Mouse (Mus musculus) thymus, adult 2 months (tissue): ENCODE measurements around the gene Ptprd. TPM values are rescaled to one million over a fixed set of nuclear protein-coding genes. Genes with fewer than 3 reads are reported as not detected.

ENCODE experiments used
- DNase-seq: peaks from one replicate; pipeline ENCODE4 v3.0.0; 2021
- H3K27ac ChIP-seq: fragments of 200-500 bp; 2 replicates; pipeline ENCODE4 v1.5.1; 2012; ENCODE audit warnings: low read length, control low read depth; ENCODE audit not compliant: control insufficient read depth, insufficient read depth
- H3K27me3 ChIP-seq: fragments of 200-500 bp; 2 replicates; pipeline ENCODE4 v1.6.1; 2012; ENCODE audit warnings: mild to moderate bottlenecking, low read length, moderate library complexity, mixed read lengths; ENCODE audit not compliant: control insufficient read depth, insufficient read depth
- H3K36me3 ChIP-seq: fragments of 200-500 bp; 2 replicates; pipeline ENCODE4 v1.6.1; 2012; ENCODE audit warnings: mild to moderate bottlenecking, low read length, moderate library complexity; ENCODE audit not compliant: control insufficient read depth, insufficient read depth
- H3K4me1 ChIP-seq: fragments of 200-500 bp; replicated peaks from 2 replicates; pipeline ENCODE4 v1.6.1; 2012; ENCODE audit warnings: low read length; ENCODE audit not compliant: control insufficient read depth, insufficient read depth
- H3K4me3 ChIP-seq: fragments of 200-500 bp; 2 replicates; pipeline ENCODE4 v1.5.1; 2012; ENCODE audit warnings: mild to moderate bottlenecking, low read length, control low read depth, moderate library complexity; ENCODE audit not compliant: control insufficient read depth, insufficient read depth
- CTCF ChIP-seq: fragments of 200-500 bp; IDR thresholded peaks from 2 replicates; pipeline ENCODE4 v1.5.1; 2012; ENCODE audit warnings: mild to moderate bottlenecking, control low read depth, low read length, moderate library complexity, borderline replicate concordance; ENCODE audit not compliant: control insufficient read depth, poor library complexity, insufficient read depth; ENCODE audit errors: extremely low read depth
- POLR2A ChIP-seq: fragments of 200-500 bp; IDR thresholded peaks from 2 replicates; pipeline ENCODE4 v1.6.1; 2012; ENCODE audit warnings: mild to moderate bottlenecking, low read length, control low read depth, moderate library complexity; ENCODE audit not compliant: control insufficient read depth, poor library complexity, insufficient read depth; ENCODE audit errors: extremely low read depth
- WGBS: fragments of 180-500 bp; shearing (Covaris S2); methylation state at CpG from one replicate; pipeline ENCODE4 v1.1.7; 2018; 5-methylcytosine and 5-hydroxymethylcytosine counted together
- polyA plus RNA-seq: library from polyadenylated mRNA; depleted of rRNA; stranded (reverse); fragments of >200 nt; gene quantifications from 2 replicates; pipeline ENCODE4 v1.2.3, GENCODE M21; 2012

Ptprd gene
- polyA plus RNA-seq, 1 experiment = 1.0 TPM

DNA sequence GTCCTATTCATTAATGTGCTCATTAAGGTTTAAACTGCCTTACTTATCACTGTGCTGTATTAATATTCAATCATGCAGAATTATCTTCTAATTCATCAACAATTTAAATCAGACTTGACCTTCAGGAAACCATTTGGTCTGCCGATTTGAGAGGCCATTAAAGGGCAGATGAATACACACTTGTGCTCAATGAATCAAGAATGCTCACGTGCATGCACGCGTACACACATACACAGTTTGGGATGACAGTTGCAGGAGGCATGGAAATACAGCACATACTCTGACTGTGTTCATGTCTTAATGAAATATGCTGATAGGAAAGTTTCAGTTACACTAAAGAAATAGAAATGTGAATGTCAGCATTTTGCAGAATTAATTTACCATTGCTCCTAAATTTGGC lies 2066.8 kb downstream of the Ptprd start:
- no peaks in the 10 kb centered on the region for H3K27me3 ChIP-seq
- H3K27ac ChIP-seq = no peak overlapping the region
- H3K36me3 ChIP-seq = no peaks in the 10 kb centered on the region
- WGBS = 96% methylated on average over 4 of the region's 4 CpGs
- DNase-seq = no peak
- H3K4me1 ChIP-seq = no peaks in the 10 kb centered on the region
- TF ChIP-seq POLR2A = no peak
- TF ChIP-seq CTCF = no peak
- H3K4me3 ChIP-seq = no peak overlapping the region

DNA sequence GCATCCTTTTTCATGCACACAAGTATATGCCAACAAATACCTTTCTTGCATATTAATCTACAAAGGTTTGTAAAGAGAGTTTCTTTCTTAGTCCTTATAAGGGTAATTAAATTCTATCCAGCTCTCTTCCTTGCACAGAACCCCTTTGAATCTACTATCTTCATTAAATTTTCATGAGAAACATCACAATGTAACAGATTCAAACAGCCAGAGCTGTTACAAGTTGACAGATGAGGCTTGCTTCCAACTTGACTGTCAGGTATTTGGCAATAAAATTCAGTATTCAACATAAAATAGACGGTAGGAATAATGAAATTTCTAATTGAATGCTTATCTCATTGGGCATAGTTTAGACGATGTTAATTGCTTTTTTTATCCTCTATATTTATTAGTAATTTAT lies 2067.4 kb downstream of the Ptprd start:
- no peak for DNase-seq
- Histone ChIP-seq H3K4me1 (no peaks in the 10 kb centered on the region), H3K27me3 (no peaks in the 10 kb centered on the region), H3K27ac (no peak overlapping the region), H3K4me3 (no peak overlapping the region), H3K36me3 (no peaks in the 10 kb centered on the region)
- TF ChIP-seq CTCF = no peak
- TF ChIP-seq POLR2A = no peak
- WGBS = 88% methylated on average over 2 of the region's 2 CpGs

DNA sequence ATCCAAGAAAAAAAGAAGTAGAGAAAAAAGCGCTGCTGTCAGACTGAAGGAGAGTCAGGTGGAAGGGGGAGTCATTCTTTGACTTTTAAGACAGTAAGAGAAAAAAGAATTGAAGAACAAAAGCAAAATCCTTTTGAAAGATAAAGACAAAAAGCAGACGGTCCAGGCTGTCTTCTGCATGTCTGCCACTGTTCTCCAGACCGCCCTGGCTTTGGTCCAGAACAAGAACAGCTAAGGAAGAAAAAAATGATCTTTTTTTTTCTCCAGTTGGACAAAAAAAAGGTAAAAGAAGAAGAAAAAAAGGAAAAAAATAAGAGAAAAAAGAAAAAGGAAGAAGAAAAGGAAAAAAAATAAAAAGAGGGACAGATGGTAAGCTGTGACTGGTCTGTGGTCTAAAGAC lies 2073.9 kb downstream of the Ptprd start:
- DNase-seq = no peak
- Histone ChIP-seq H3K36me3 (no peaks in the 10 kb centered on the region), H3K4me3 (no peak overlapping the region), H3K27me3 (no peaks in the 10 kb centered on the region), H3K27ac (no peak overlapping the region), H3K4me1 (no peaks in the 10 kb centered on the region)
- WGBS = 91% methylated on average over 3 of the region's 3 CpGs
- no peak for TF ChIP-seq POLR2A
- TF ChIP-seq CTCF = no peak

DNA sequence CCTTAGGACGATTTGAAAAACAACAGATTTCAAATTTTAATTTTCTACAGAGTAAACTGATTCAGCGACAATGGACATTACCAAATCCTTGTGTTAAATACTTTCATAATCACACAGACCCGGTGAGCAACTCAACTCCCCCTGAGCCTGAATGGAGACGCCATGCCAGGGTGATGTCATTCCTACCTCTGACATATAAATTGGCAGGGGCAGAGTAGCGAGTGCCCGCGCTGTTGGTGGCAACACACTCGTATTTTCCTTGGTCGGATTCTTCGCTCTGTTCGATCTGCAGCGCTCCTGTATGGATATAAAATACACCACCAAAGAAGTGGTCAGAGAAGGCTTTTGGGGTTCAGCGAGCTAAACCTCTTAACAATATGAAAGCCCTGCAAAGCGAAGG lies 2075.1 kb downstream of the Ptprd start:
- H3K27me3 ChIP-seq = no peaks in the 10 kb centered on the region
- no peak overlapping the region for H3K4me3 ChIP-seq
- no peaks in the 10 kb centered on the region for H3K4me1 ChIP-seq
- no peak overlapping the region for H3K27ac ChIP-seq
- TF ChIP-seq POLR2A (no peak), CTCF (no peak)
- no peak for DNase-seq
- H3K36me3 ChIP-seq = no peaks in the 10 kb centered on the region
- WGBS = 94% methylated on average over 14 of the region's 14 CpGs

DNA sequence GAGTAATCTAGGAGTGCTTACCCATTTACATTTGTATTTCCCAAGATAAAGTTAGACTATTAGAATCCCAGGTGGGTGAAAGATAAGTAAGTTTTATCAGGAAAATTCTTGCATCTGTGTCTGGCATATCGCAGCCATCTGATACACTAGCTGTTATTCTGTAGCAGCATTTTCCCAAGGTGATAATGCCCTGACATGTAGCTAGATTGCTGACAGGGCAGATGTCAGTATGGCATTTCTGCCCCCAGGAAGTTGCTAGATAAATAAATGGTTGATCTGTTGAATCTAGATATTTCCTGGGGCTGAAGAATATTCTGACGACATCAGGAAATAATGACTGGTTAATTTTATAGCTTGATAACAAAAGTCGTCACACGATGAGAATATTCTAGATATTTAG lies 2119.9 kb downstream of the Ptprd start:
- no peak for TF ChIP-seq CTCF
- no peak for TF ChIP-seq POLR2A
- H3K27me3 ChIP-seq = no peaks in the 10 kb centered on the region
- WGBS = 96% methylated on average over 4 of the region's 4 CpGs
- H3K36me3 ChIP-seq = no peaks in the 10 kb centered on the region
- H3K4me1 ChIP-seq = no peaks in the 10 kb centered on the region
- H3K4me3 ChIP-seq = no peak overlapping the region
- DNase-seq = no peak
- H3K27ac ChIP-seq = no peak overlapping the region

DNA sequence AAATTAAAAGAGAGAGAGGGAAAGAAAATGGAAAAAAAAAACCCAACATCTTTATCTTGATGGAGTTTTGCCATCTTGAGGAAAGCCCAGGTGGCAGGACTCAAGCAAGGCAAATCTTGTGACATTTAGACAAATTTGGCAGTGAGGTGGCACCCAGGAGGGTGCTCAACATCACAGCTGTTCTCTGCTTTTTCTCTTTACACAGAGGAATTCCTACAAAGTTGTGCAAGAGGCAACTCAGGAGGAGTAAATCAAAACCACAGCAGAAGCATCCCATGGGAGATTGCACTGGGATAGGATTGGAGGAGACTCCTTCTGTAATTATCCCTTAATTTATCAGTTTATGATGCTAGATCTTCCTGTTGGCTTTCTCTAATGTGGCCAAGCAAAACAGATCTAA lies 2121.9 kb downstream of the Ptprd start:
- TF ChIP-seq CTCF (no peak), POLR2A (no peak)
- no peaks in the 10 kb centered on the region for H3K27me3 ChIP-seq
- no peak overlapping the region for H3K27ac ChIP-seq
- no peaks in the 10 kb centered on the region for H3K36me3 ChIP-seq
- no peak overlapping the region for H3K4me3 ChIP-seq
- H3K4me1 ChIP-seq = no peaks in the 10 kb centered on the region
- no peak for DNase-seq

DNA sequence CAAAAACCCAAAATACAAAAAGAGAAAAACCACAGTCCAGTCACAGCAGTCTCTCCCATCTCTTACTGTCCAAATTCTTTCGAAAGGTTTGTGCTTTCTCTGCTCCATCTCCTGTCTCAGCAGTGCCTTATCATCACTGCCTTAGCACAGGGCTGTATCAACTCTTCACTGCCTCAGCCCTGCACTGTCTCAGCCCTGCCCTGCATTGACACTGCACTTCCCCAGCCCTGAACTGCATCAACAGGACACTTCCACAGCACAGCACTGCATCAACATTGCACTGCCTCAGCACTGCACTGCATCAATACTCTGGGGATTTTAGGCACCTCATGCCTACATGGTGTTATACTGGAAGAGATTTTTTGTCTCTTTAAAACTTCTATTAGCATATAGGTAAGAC lies 2135.7 kb downstream of the Ptprd start:
- Histone ChIP-seq H3K4me1 (no peaks in the 10 kb centered on the region), H3K27me3 (no peaks in the 10 kb centered on the region), H3K4me3 (no peak overlapping the region), H3K27ac (no peak overlapping the region), H3K36me3 (no peaks in the 10 kb centered on the region)
- WGBS = 89% methylated on average over 1 of the region's 1 CpGs
- TF ChIP-seq CTCF (no peak), POLR2A (no peak)
- DNase-seq = no peak

DNA sequence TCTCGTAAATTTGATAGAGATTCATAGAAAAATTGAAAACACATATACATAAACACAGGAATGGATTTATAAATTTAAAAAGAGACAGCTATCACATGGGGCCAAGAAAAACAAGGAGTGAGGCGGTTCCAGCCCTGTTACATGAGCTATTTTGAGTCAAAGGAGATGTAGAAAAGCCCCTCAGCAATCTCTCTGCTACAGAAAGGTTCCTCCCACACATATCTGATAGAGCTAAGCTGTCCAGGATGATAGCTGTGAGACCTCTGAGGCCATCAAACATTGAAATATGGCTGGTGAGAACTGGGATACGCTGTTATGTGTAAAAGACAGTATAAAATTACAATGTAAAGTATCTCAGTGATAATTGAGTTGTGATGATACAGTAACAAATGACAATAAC lies 2138.5 kb downstream of the Ptprd start:
- 73% methylated on average over 3 of the region's 3 CpGs for WGBS

More for the DNA sequence above, 2138.5 kb downstream of the Ptprd start:
- no peaks in the 10 kb centered on the region for H3K27me3 ChIP-seq
- H3K4me3 ChIP-seq = no peak overlapping the region
- TF ChIP-seq CTCF (no peak), POLR2A (no peak)
- H3K36me3 ChIP-seq = no peaks in the 10 kb centered on the region
- H3K4me1 ChIP-seq = no peaks in the 10 kb centered on the region
- H3K27ac ChIP-seq = no peak overlapping the region
- no peak for DNase-seq
